Mouse (Mus musculus): ENCODE data around the gene Plxna4.

- no peak for TF ChIP-seq TCF12 (IDR thresholded peaks at IDR 0.05; ENCODE audit: low read depth, low read length)
- TF ChIP-seq MAZ (IDR thresholded peaks at IDR 0.05; ENCODE audit: low read depth, low read length) = no peak
- TF ChIP-seq HCFC1 (IDR thresholded peaks at IDR 0.05; ENCODE audit: low read depth, low read length) = no peak
- TF ChIP-seq POLR2A (IDR thresholded peaks at IDR 0.05; ENCODE audit: low read depth, low read length) = no peak
- TF ChIP-seq CTCF (conservative IDR thresholded peaks at IDR 0.05 in 1 of 2, IDR thresholded peaks at IDR 0.05 in 1 of 2; ENCODE audit: low read depth in 2 of 2, low read length in 2 of 2) = no peak
- no peak for TF ChIP-seq EP300 (IDR thresholded peaks at IDR 0.05; ENCODE audit: low read length)
- TF ChIP-seq ZC3H11A (IDR thresholded peaks at IDR 0.05; ENCODE audit: low read depth, low read length) = no peak
- TF ChIP-seq JUND (conservative IDR thresholded peaks at IDR 0.05; ENCODE audit: low read depth, low read length) = no peak
- no peak for TF ChIP-seq ZNF384 (IDR thresholded peaks at IDR 0.05; ENCODE audit: low read depth, low read length)
- TF ChIP-seq E2F4 (IDR thresholded peaks at IDR 0.05; ENCODE audit: insufficient replicate concordance, low read depth, low read length) = no peak
- no peak for TF ChIP-seq ELF1 (IDR thresholded peaks at IDR 0.05; ENCODE audit: low read depth, low read length)
Measured at GRCm38 (mm10) chr6:32533962-32534740, 53.8 kb downstream of the Plxna4 start.
